Mouse (Mus musculus) lung, postnatal 0 days (tissue): ENCODE measurements around the gene Tns2. TPM values are rescaled to one million over a fixed set of nuclear protein-coding genes. Genes with fewer than 3 reads are reported as not detected.

Experiments
- ATAC-seq: fragments of 200-750 bp; cut with Nextera tagmentation; 2 replicates; pipeline ENCODE4 v1.8.0; 2017; ENCODE audit warnings: moderate library complexity
- DNase-seq: peaks from one replicate; pipeline ENCODE4 v3.0.0-alpha.2; 2016; ENCODE audit warnings: low spot score
- H3K27ac ChIP-seq: fragments of 300-500 bp; sonication (generic); 2 replicates; pipeline ENCODE4 v1.5.1; 2014; ENCODE audit warnings: antibody characterized with exemption, mild to moderate bottlenecking, low read length, mixed read lengths
- H3K27me3 ChIP-seq: fragments of 300-500 bp; sonication (generic); replicated peaks from 2 replicates; pipeline ENCODE4 v1.6.1; 2014; ENCODE audit warnings: low read length, mixed read lengths; ENCODE audit not compliant: insufficient read depth
- H3K36me3 ChIP-seq: fragments of 300-500 bp; sonication (generic); 2 replicates; pipeline ENCODE4 v1.6.1; 2014; ENCODE audit warnings: low read length, mixed read lengths; ENCODE audit not compliant: insufficient read depth
- H3K4me1 ChIP-seq: fragments of 300-500 bp; sonication (generic); 2 replicates; pipeline ENCODE4 v1.6.1; 2014; ENCODE audit warnings: antibody characterized with exemption, low read depth, low read length, mixed read lengths; ENCODE audit not compliant: insufficient read depth
- H3K4me2 ChIP-seq: fragments of 300-500 bp; sonication (generic); replicated peaks from 2 replicates; pipeline ENCODE4 v1.6.1; 2014; ENCODE audit warnings: low read depth, mild to moderate bottlenecking, low read length, moderate library complexity, mixed read lengths
- H3K4me3 ChIP-seq: fragments of 300-500 bp; sonication (generic); 2 replicates; pipeline ENCODE4 v1.5.1; 2014; ENCODE audit warnings: low read depth, low read length
- H3K9ac ChIP-seq: fragments of 300-500 bp; sonication (generic); replicated peaks from 2 replicates; pipeline ENCODE4 v1.6.1; 2014; ENCODE audit warnings: low read depth, mild to moderate bottlenecking
- H3K9me3 ChIP-seq: fragments of 300-500 bp; sonication (generic); 2 replicates; pipeline ENCODE4 v1.6.1; 2016; ENCODE audit warnings: low read length, mixed read lengths
- CTCF ChIP-seq: IDR thresholded peaks from 2 replicates; pipeline ENCODE4 v1.5.1; 2016; ENCODE audit warnings: antibody characterized with exemption, mild to moderate bottlenecking
- EP300 ChIP-seq: IDR thresholded peaks from 2 replicates; pipeline ENCODE4 v1.6.1; 2016; ENCODE audit warnings: antibody characterized with exemption, mild to moderate bottlenecking, control low read depth
- WGBS: fragments of 180-500 bp; shearing (Covaris S2); extraction: QIAGEN DNeasy Blood & Tissue Kit; methylation state at CpG from one replicate; pipeline ENCODE4 v1.1.7; 2014; 5-methylcytosine and 5-hydroxymethylcytosine counted together
- polyA plus RNA-seq: library from polyadenylated mRNA; unstranded; fragments of >200 nt; fragmentation: Nextera tagmentation; extraction: Ambion mirVana; gene quantifications from 2 replicates; pipeline ENCODE4 v1.2.1, GENCODE M21; 2015

Gene Tns2
- polyA plus RNA-seq, 1 experiment from 2014 or later = 48.7 TPM

GRCm38 (mm10) chr15:102126303-102126702 is 26.1 kb downstream of the Tns2 start:
- H3K36me3 ChIP-seq = peaks cover 18% of the 10 kb centered on the region
- H3K4me3 ChIP-seq = no peak overlapping the region
- H3K4me1 ChIP-seq = no peaks in the 10 kb centered on the region; the same call in 1 of the 2 replicates
- H3K9me3 ChIP-seq = no peaks in the 10 kb centered on the region
- peak; percentile 24 for DNase-seq
- no peak overlapping the region for H3K27ac ChIP-seq
- ATAC-seq = no peak
- no peak overlapping the region for H3K4me2 ChIP-seq
- 13% methylated on average over 2 of the region's 2 CpGs for WGBS
- H3K9ac ChIP-seq = 0 out of 2 replicates have a peak overlapping the region, but pooled peaks have one; percentile 23
- no peak for TF ChIP-seq EP300
- no peaks in the 10 kb centered on the region for H3K27me3 ChIP-seq

- Histone ChIP-seq H3K9ac (no peak overlapping the region), H3K4me1 (peaks cover 5% of the 10 kb centered on the region; the same call in 1 of the 2 replicates), H3K9me3 (no peaks in the 10 kb centered on the region), H3K36me3 (peaks cover 10% of the 10 kb centered on the region), H3K4me3 (no peak overlapping the region), H3K4me2 (no peak overlapping the region), H3K27ac (no peak overlapping the region), H3K27me3 (no peaks in the 10 kb centered on the region)
- no peak for DNase-seq
- no peak for TF ChIP-seq CTCF
- TF ChIP-seq EP300 = no peak
- no peak for ATAC-seq
- 56% methylated on average over 9 of the region's 9 CpGs for WGBS
These were observed 33.1 kb downstream of the Tns2 start for GRCm38 (mm10) chr15:102133314-102133713.

GRCm38 (mm10) chr15:102134709-102135108 is 34.5 kb downstream of the Tns2 start:
- peaks cover 4% of the 10 kb centered on the region; the same call in 1 of the 2 replicates for H3K36me3 ChIP-seq
- DNase-seq (no peak), ATAC-seq (no peak)
- H3K9me3 ChIP-seq = no peaks in the 10 kb centered on the region
- no peak overlapping the region for H3K4me3 ChIP-seq
- no peak overlapping the region for H3K9ac ChIP-seq
- 61% methylated on average over 2 of the region's 2 CpGs for WGBS
- no peak overlapping the region for H3K27ac ChIP-seq
- no peak overlapping the region for H3K4me2 ChIP-seq
- H3K27me3 ChIP-seq = no peaks in the 10 kb centered on the region
- TF ChIP-seq CTCF (no peak), EP300 (no peak)
- peaks cover 5% of the 10 kb centered on the region; the same call in 1 of the 2 replicates for H3K4me1 ChIP-seq

- Histone ChIP-seq H3K36me3 (peaks cover 1% of the 10 kb centered on the region; the same call in 1 of the 2 replicates), H3K4me3 (peak overlapping the region; percentile 71), H3K9me3 (no peaks in the 10 kb centered on the region), H3K27ac (peak overlapping the region; percentile 62), H3K27me3 (no peaks in the 10 kb centered on the region), H3K4me1 (peaks cover 5% of the 10 kb centered on the region; the same call in 1 of the 2 replicates), H3K4me2 (peak overlapping the region; percentile 76), H3K9ac (peak overlapping the region; percentile 66)
- ATAC-seq (peak; percentile 40), DNase-seq (peak; percentile 5)
- TF ChIP-seq EP300 (no peak), CTCF (no peak)
- 1% methylated on average over 27 of the region's 35 CpGs for WGBS
These were observed 35.4 kb downstream of the Tns2 start for GRCm38 (mm10) chr15:102135522-102136128.

- Histone ChIP-seq H3K27ac (peak within 1 kb of the TSS; percentile 62), H3K36me3 (no peaks in the 10 kb centered on the region; the same call in 1 of the 2 replicates), H3K9me3 (no peaks in the 10 kb centered on the region), H3K9ac (peak within 1 kb of the TSS; percentile 66), H3K4me2 (peak within 1 kb of the TSS; percentile 76), H3K27me3 (no peaks in the 10 kb centered on the region), H3K4me3 (peak within 1 kb of the TSS; percentile 71), H3K4me1 (peaks cover 5% of the 10 kb centered on the region; the same call in 1 of the 2 replicates)
- DNase-seq (peak; percentile 96), ATAC-seq (peak; percentile 99)
- under 1% methylated on average over 44 of the region's 50 CpGs for WGBS
- no peak for TF ChIP-seq CTCF
- no peak for TF ChIP-seq EP300
These were observed 36.0 kb downstream of the Tns2 start, which contains the start of gene Spryd3 for GRCm38 (mm10) chr15:102136129-102136758. Gene Spryd3 (minus strand): TSS chr15:102136234.

GRCm38 (mm10) chr15:102141120-102141519 is 40.9 kb downstream of the Tns2 start:
- no peaks in the 10 kb centered on the region for H3K36me3 ChIP-seq
- TF ChIP-seq CTCF (no peak), EP300 (no peak)
- no peak overlapping the region for H3K4me2 ChIP-seq
- no peaks in the 10 kb centered on the region for H3K9me3 ChIP-seq
- WGBS = 81% methylated on average over 5 of the region's 5 CpGs
- H3K4me1 ChIP-seq = peaks cover 12% of the 10 kb centered on the region
- no peak overlapping the region for H3K9ac ChIP-seq
- no peaks in the 10 kb centered on the region; the same call in 1 of the 2 replicates for H3K27me3 ChIP-seq
- ATAC-seq (no peak), DNase-seq (no peak)
- H3K27ac ChIP-seq = no peak overlapping the region
- H3K4me3 ChIP-seq = no peak overlapping the region
